ENCODE assay signal across 7 mouse cellular contexts in the genomic region with DNA sequence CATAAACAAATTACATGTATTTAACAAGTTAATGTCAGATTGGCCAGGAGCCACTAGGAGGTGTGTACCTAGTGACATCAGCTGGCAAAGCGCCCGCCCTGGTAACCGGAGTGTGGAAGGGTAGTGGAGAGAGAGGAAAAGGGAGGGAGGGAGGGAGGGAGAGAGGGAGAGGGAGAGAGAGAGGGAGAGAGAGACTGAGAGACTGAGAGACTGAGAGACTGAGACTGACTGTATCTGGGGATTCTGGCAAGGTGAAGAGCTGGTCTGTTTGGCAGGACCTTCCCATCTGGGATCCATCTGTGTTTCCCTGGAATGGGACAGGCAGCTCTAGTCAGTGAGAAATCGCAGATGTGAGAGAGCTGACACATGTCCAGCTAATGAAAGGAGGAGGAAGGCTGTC. TPM values are rescaled to one million over a fixed set of nuclear protein-coding genes. Genes with fewer than 3 reads are reported as not detected.
DNase-seq lines count a peak whose midpoint lies in the region; ATAC-seq lines count a peak whose summit lies in the region.

No protein-coding gene starts in this region.

- peak; percentile 44 to 46 for DNase-seq in adrenal gland, adult 18-20 months (ENCODE audit: low spot score in 2 of 2)
- peak; percentile 75 to 88 for DNase-seq in cerebellum, adult 18-20 months
- DNase-seq in forelimb bud, embryonic 11.5 days (ENCODE audit: low read depth, low spot score): peak; percentile 71
- peak; percentile 70 for DNase-seq in layer of hippocampus, adult 9-11 months
- DNase-seq in thymus, postnatal 0 days (ENCODE audit: low spot score): no peak

- 0 out of 2 replicates have a peak overlapping the region, but pooled peaks have one; percentile 0 for H3K4me2 ChIP-seq in hindbrain, embryonic 12.5 days (replicated peaks)
- H3K4me2 ChIP-seq in midbrain, embryonic 15.5 days: peak overlapping the region; percentile 2; the same call in 1 of the 2 replicates

- H3K9me3 ChIP-seq in hindbrain, embryonic 12.5 days (replicated peaks): no peaks in the 10 kb centered on the region
- H3K9me3 ChIP-seq in midbrain, embryonic 15.5 days: no peaks in the 10 kb centered on the region

- H3K9ac ChIP-seq in hindbrain, embryonic 12.5 days: no peak overlapping the region; the same call in 1 of the 2 replicates
- no peak overlapping the region for H3K9ac ChIP-seq in midbrain, embryonic 15.5 days

- peak; percentile 60 for ATAC-seq in hindbrain, embryonic 12.5 days (ENCODE audit: low FRiP score)
- no peak for ATAC-seq in midbrain, embryonic 15.5 days (replicated peaks)

- H3K4me1 ChIP-seq in hindbrain, embryonic 12.5 days: peaks cover 17% of the 10 kb centered on the region
- H3K4me1 ChIP-seq in midbrain, embryonic 15.5 days: peaks cover 8% of the 10 kb centered on the region; the same call in 1 of the 2 replicates

- no peak overlapping the region for H3K4me3 ChIP-seq in hindbrain, embryonic 12.5 days
- no peak overlapping the region for H3K4me3 ChIP-seq in midbrain, embryonic 15.5 days

- whole genome bisulfite sequencing in hindbrain, embryonic 12.5 days: 26% methylated on average over 4 of the region's 4 CpGs
- 25% methylated on average over 4 of the region's 4 CpGs for WGBS in midbrain, embryonic 15.5 days

- no peaks in the 10 kb centered on the region for H3K27me3 ChIP-seq in hindbrain, embryonic 12.5 days
- no peaks in the 10 kb centered on the region for H3K27me3 ChIP-seq in midbrain, embryonic 15.5 days (replicated peaks)

- no peaks in the 10 kb centered on the region for H3K36me3 ChIP-seq in hindbrain, embryonic 12.5 days
- no peaks in the 10 kb centered on the region for H3K36me3 ChIP-seq in midbrain, embryonic 15.5 days (replicated peaks)

- H3K27ac ChIP-seq in hindbrain, embryonic 12.5 days: peak overlapping the region; percentile 5; the same call in 1 of the 2 replicates
- peak overlapping the region; percentile 62 for H3K27ac ChIP-seq in midbrain, embryonic 15.5 days

RNA-seq across cellular contexts. Expression of a gene that starts 23.6 kb away (rescaled TPM):
- 10 to 100 TPM; 28.7 to 36.9 TPM for total RNA-seq in adrenal gland, adult 18-20 months (2021)
- 68.0 and 77.3 TPM in 2 replicates for polyA plus RNA-seq in hindbrain, embryonic 12.5 days (2016; fragmentation: Nextera tagmentation; extraction: Ambion mirVana)
- 55.8 and 59.3 TPM in 2 replicates for polyA plus RNA-seq in midbrain, embryonic 15.5 days (2015; fragmentation: Nextera tagmentation; extraction: Ambion mirVana)
- polyA plus RNA-seq in thymus, postnatal 0 days (2015; fragmentation: Nextera tagmentation; extraction: Ambion mirVana): 23.7 and 25.4 TPM in 2 replicates

RNA-seq across cellular contexts. Expression of a gene that starts 52.0 kb away (rescaled TPM):
- total RNA-seq in adrenal gland, adult 18-20 months (2021): 10 to 100 TPM; 23.8 to 29.3 TPM
- 8.9 and 9.7 TPM in 2 replicates for polyA plus RNA-seq in hindbrain, embryonic 12.5 days (2016; fragmentation: Nextera tagmentation; extraction: Ambion mirVana)
- polyA plus RNA-seq in midbrain, embryonic 15.5 days (2015; fragmentation: Nextera tagmentation; extraction: Ambion mirVana): 10.2 and 13.2 TPM in 2 replicates
- 2.6 TPM in 2 replicates for polyA plus RNA-seq in thymus, postnatal 0 days (2015; fragmentation: Nextera tagmentation; extraction: Ambion mirVana)
